Mouse (Mus musculus) liver, embryonic 16.5 days (tissue): Measurements from ENCODE around the gene Olfr1152. TPM values are rescaled to one million over a fixed set of nuclear protein-coding genes. Genes with fewer than 3 reads are reported as not detected.

Experiments
- ATAC-seq: fragments of 200-750 bp; cut with Nextera tagmentation; 2 replicates; pipeline ENCODE4 v1.8.0; 2017; ENCODE audit warnings: low read depth, mild to moderate bottlenecking, moderate number of reproducible peaks, moderate library complexity
- H3K27ac ChIP-seq: fragments of 300-500 bp; sonication (generic); 2 replicates; pipeline ENCODE4 v1.5.1; 2014; ENCODE audit warnings: mild to moderate bottlenecking, low read length
- H3K27me3 ChIP-seq: fragments of 300-500 bp; sonication (generic); 2 replicates; pipeline ENCODE4 v1.6.1; 2014; ENCODE audit warnings: low read depth, low read length, mixed read lengths; ENCODE audit not compliant: control insufficient read depth, insufficient read depth
- H3K36me3 ChIP-seq: fragments of 300-500 bp; sonication (generic); 2 replicates; pipeline ENCODE4 v1.6.1; 2014; ENCODE audit warnings: mild to moderate bottlenecking; ENCODE audit not compliant: control insufficient read depth, insufficient read depth
- H3K4me1 ChIP-seq: fragments of 300-500 bp; sonication (generic); 2 replicates; pipeline ENCODE4 v1.6.1; 2014; ENCODE audit warnings: low read depth, low read length, mixed read lengths; ENCODE audit not compliant: control insufficient read depth
- H3K4me2 ChIP-seq: fragments of 300-500 bp; sonication (generic); 2 replicates; pipeline ENCODE4 v1.6.1; 2014; ENCODE audit warnings: low read depth, low read length, mixed read lengths
- H3K4me3 ChIP-seq: fragments of 300-500 bp; sonication (generic); 2 replicates; pipeline ENCODE4 v1.5.1; 2014; ENCODE audit warnings: low read depth, mild to moderate bottlenecking, low read length
- H3K9ac ChIP-seq: fragments of 300-500 bp; sonication (generic); 2 replicates; pipeline ENCODE4 v1.6.1; 2014; ENCODE audit warnings: low read depth, low read length
- H3K9me3 ChIP-seq: fragments of 300-500 bp; sonication (generic); replicated peaks from 2 replicates; pipeline ENCODE4 v1.6.1; 2016; ENCODE audit warnings: low read length; ENCODE audit not compliant: control insufficient read depth
- WGBS: fragments of 180-500 bp; shearing (Covaris S2); extraction: QIAGEN DNeasy Blood & Tissue Kit; methylation state at CpG from one replicate; pipeline ENCODE4 v1.1.7; 2014; ENCODE audit not compliant: insufficient replicate concordance; 5-methylcytosine and 5-hydroxymethylcytosine counted together
- polyA plus RNA-seq: library from polyadenylated mRNA; unstranded; fragments of >200 nt; fragmentation: Nextera tagmentation; extraction: Ambion mirVana; gene quantifications from 2 replicates; pipeline ENCODE4 v1.2.1, GENCODE M21; 2015

Olfr1152 gene
- polyA plus RNA-seq, result not detected in 2 replicates

GRCm38 (mm10) chr2:87866192-87866591, at the start of gene Olfr1152:
TSS of gene Olfr1152 (plus strand) at chr2:87866492.
- no peak within 1 kb of the TSS for H3K4me2 ChIP-seq

GRCm38 (mm10) chr2:87830233-87830632, 36.1 kb upstream of the Olfr1152 start, which contains the start of gene Olfr1148:
TSS of gene Olfr1148 (plus strand) at chr2:87830533.
- Histone ChIP-seq H3K4me2 (no peak within 1 kb of the TSS), H3K27ac (no peak within 1 kb of the TSS), H3K4me3 (no peak within 1 kb of the TSS), H3K36me3 (no peaks in the 10 kb centered on the region), H3K9ac (no peak within 1 kb of the TSS), H3K4me1 (no peaks in the 10 kb centered on the region), H3K9me3 (no peaks in the 10 kb centered on the region), H3K27me3 (no peaks in the 10 kb centered on the region)
- WGBS, result 64% methylated on average over 1 of the region's 1 CpGs
- no peak for ATAC-seq

More at GRCm38 (mm10) chr2:87866192-87866591, at the start of gene Olfr1152:
- ATAC-seq, result no peak
- H3K4me1 ChIP-seq, result no peaks in the 10 kb centered on the region
- no peaks in the 10 kb centered on the region for H3K36me3 ChIP-seq
- H3K9me3 ChIP-seq, result no peaks in the 10 kb centered on the region
- no peak within 1 kb of the TSS for H3K27ac ChIP-seq
- H3K4me3 ChIP-seq, result no peak within 1 kb of the TSS
- no peaks in the 10 kb centered on the region for H3K27me3 ChIP-seq
- no peak within 1 kb of the TSS for H3K9ac ChIP-seq

DNA sequence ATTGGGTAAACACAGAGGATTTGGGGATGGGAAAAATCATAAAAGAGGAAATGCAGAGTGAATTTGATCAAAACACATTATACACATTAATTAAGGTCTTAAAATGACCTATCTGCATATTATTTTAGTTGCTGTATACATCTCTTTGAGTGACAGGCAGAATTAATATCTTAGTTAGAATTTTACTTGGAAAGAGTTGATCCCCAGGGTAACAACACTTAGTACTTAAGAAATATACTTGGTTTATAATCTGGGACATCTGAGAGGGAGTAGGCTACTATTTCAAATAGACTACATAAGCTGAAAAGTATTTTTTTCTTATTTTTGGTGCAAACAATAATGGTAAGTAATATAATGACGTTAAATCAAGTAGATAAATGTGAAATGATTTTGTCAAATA, 22.6 kb upstream of the Olfr1152 start, which contains the start of gene Olfr1150-ps1:
Gene Olfr1150-ps1, plus strand, starts transcription at position 301 of the 400 bp plus-strand sequence.
- 53% methylated on average over 1 of the region's 1 CpGs for WGBS

GRCm38 (mm10) chr2:87855562-87855961, 10.7 kb upstream of the Olfr1152 start, which contains the start of gene Olfr1151:
TSS of gene Olfr1151 (plus strand) at chr2:87855862.
- Histone ChIP-seq H3K36me3 (no peaks in the 10 kb centered on the region), H3K27me3 (no peaks in the 10 kb centered on the region), H3K27ac (no peak within 1 kb of the TSS), H3K4me2 (no peak within 1 kb of the TSS), H3K4me3 (no peak within 1 kb of the TSS), H3K9me3 (no peaks in the 10 kb centered on the region; the same call in 1 of the 2 replicates), H3K4me1 (no peaks in the 10 kb centered on the region), H3K9ac (no peak within 1 kb of the TSS)
- WGBS, result 67% methylated on average over 1 of the region's 1 CpGs
- ATAC-seq, result no peak

More for the DNA sequence above, 22.6 kb upstream of the Olfr1152 start, which contains the start of gene Olfr1150-ps1:
- no peaks in the 10 kb centered on the region for H3K9me3 ChIP-seq
- H3K4me1 ChIP-seq, result no peaks in the 10 kb centered on the region
- no peak within 1 kb of the TSS for H3K9ac ChIP-seq
- H3K27me3 ChIP-seq, result no peaks in the 10 kb centered on the region
- H3K4me2 ChIP-seq, result no peak within 1 kb of the TSS
- no peak within 1 kb of the TSS for H3K4me3 ChIP-seq
- no peak for ATAC-seq
- no peak within 1 kb of the TSS for H3K27ac ChIP-seq
- H3K36me3 ChIP-seq, result no peaks in the 10 kb centered on the region

DNA sequence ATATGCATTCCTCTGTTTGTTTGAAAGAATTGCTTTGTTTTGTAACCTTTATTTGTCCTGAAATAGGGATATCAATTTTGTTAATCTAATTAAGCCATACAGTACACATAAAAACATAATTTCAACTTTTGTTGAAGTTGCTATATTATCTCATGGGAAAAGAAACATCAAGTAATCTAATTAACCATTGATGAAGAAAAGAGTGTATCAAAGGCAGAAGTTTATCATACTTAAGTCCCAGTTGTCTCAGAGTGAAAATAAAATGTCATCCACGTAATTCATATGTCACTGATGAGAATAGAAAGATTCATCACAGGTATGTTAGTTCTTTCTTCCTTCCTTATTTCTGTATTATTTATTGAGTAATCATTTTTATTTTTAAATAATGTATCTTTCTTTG, 28.4 kb downstream of the Olfr1152 start, which contains the start of gene Olfr1153:
Gene Olfr1153, plus strand, starts transcription at position 301 of the 400 bp plus-strand sequence.
- Histone ChIP-seq H3K27me3 (no peaks in the 10 kb centered on the region), H3K9me3 (no peaks in the 10 kb centered on the region), H3K27ac (no peak within 1 kb of the TSS), H3K4me3 (no peak within 1 kb of the TSS), H3K4me1 (no peaks in the 10 kb centered on the region), H3K9ac (no peak within 1 kb of the TSS), H3K36me3 (no peaks in the 10 kb centered on the region), H3K4me2 (no peak within 1 kb of the TSS)
- ATAC-seq, result no peak
- 51% methylated on average over 1 of the region's 1 CpGs for WGBS

- H3K27me3 ChIP-seq, result no peaks in the 10 kb centered on the region
- no peaks in the 10 kb centered on the region for H3K36me3 ChIP-seq
- H3K9ac ChIP-seq, result no peak within 1 kb of the TSS
- H3K27ac ChIP-seq, result no peak within 1 kb of the TSS
- H3K4me1 ChIP-seq, result no peaks in the 10 kb centered on the region
- ATAC-seq, result no peak
- no peaks in the 10 kb centered on the region for H3K9me3 ChIP-seq
- no peak within 1 kb of the TSS for H3K4me2 ChIP-seq
- H3K4me3 ChIP-seq, result no peak within 1 kb of the TSS
- 57% methylated on average over 1 of the region's 1 CpGs for WGBS
These were observed 38.8 kb downstream of the Olfr1152 start, which contains the start of gene Olfr1154 for GRCm38 (mm10) chr2:87905066-87905465. TSS of gene Olfr1154 (minus strand) at chr2:87905166.

Other genes with a start within 250 kb of the Olfr1152 start
- not detected in 2 replicates for gene Olfr1131, start 239.4 kb upstream of the Olfr1152 start, polyA plus RNA-seq
- not detected in 2 replicates for gene Olfr1132, start 229.0 kb upstream of the Olfr1152 start, polyA plus RNA-seq
- gene Olfr1133, start 219.1 kb upstream of the Olfr1152 start, polyA plus RNA-seq, result not detected in 2 replicates
- gene Olfr1134, start 208.0 kb upstream of the Olfr1152 start, polyA plus RNA-seq, result not detected in 2 replicates
- not detected in 2 replicates for gene Olfr1135, start 192.8 kb upstream of the Olfr1152 start, polyA plus RNA-seq
- not detected in 2 replicates for gene Olfr1136, start 172.5 kb upstream of the Olfr1152 start, polyA plus RNA-seq
- gene Olfr1137, start 153.3 kb upstream of the Olfr1152 start, polyA plus RNA-seq, result not detected in 2 replicates
- gene Olfr1138, start 126.5 kb upstream of the Olfr1152 start, polyA plus RNA-seq, result not detected in 2 replicates
- not detected in 2 replicates for gene Olfr1140, start 122.7 kb upstream of the Olfr1152 start, polyA plus RNA-seq
- not detected in 2 replicates for gene Olfr1141, start 112.5 kb upstream of the Olfr1152 start, polyA plus RNA-seq
- not detected in 2 replicates for gene Olfr152, start 87.0 kb upstream of the Olfr1152 start, polyA plus RNA-seq
- not detected in 2 replicates for gene Olfr1143, start 65.9 kb upstream of the Olfr1152 start, polyA plus RNA-seq
- not detected in 2 replicates for gene Olfr1145, start 56.7 kb upstream of the Olfr1152 start, polyA plus RNA-seq
- gene Olfr1148, start 36.0 kb upstream of the Olfr1152 start, polyA plus RNA-seq, result not detected in 2 replicates
- gene Olfr1150-ps1, start 22.5 kb upstream of the Olfr1152 start, polyA plus RNA-seq, result not detected in 2 replicates
- not detected in 2 replicates for gene Olfr1151, start 10.6 kb upstream of the Olfr1152 start, polyA plus RNA-seq
- gene Olfr1153, start 28.5 kb downstream of the Olfr1152 start, polyA plus RNA-seq, result not detected in 2 replicates
- not detected in 2 replicates for gene Olfr1154, start 38.7 kb downstream of the Olfr1152 start, polyA plus RNA-seq
- gene Olfr1155, start 78.6 kb downstream of the Olfr1152 start, polyA plus RNA-seq, result not detected in 2 replicates
- gene Olfr1156, start 86.6 kb downstream of the Olfr1152 start, polyA plus RNA-seq, result not detected in 2 replicates
- not detected in 2 replicates for gene Olfr1157, start 101.8 kb downstream of the Olfr1152 start, polyA plus RNA-seq
- gene Olfr74, start 108.2 kb downstream of the Olfr1152 start, polyA plus RNA-seq, result not detected in 2 replicates
- gene Olfr1158, start 123.6 kb downstream of the Olfr1152 start, polyA plus RNA-seq, result not detected in 2 replicates
- not detected in 2 replicates for gene Olfr1160, start 141.8 kb downstream of the Olfr1152 start, polyA plus RNA-seq
- gene Olfr1161, start 156.3 kb downstream of the Olfr1152 start, polyA plus RNA-seq, result not detected in 2 replicates
- not detected in 2 replicates for gene Olfr73, start 171.2 kb downstream of the Olfr1152 start, polyA plus RNA-seq
- not detected in 2 replicates for gene Olfr1162, start 184.6 kb downstream of the Olfr1152 start, polyA plus RNA-seq
- not detected in 2 replicates for gene Olfr1163, start 205.3 kb downstream of the Olfr1152 start, polyA plus RNA-seq
- not detected in 2 replicates for gene Olfr1164, start 227.5 kb downstream of the Olfr1152 start, polyA plus RNA-seq